Mouse (Mus musculus): ENCODE data around the gene P2ry2.

The P2ry2 gene

GRCm38 (mm10) chr7:100978171-100978570 is 34.5 kb downstream of the P2ry2 start:
- no peak for DNase-seq

GRCm38 (mm10) chr7:100974135-100974903 is 38.3 kb downstream of the P2ry2 start, which contains the start of gene P2ry6:
TSS of gene P2ry6 (minus strand) at chr7:100974649.
- peak; percentile 70 for DNase-seq

GRCm38 (mm10) chr7:100972875-100973274 is 39.8 kb downstream of the P2ry2 start:
- DNase-seq: no peak

- DNase-seq: no peak
These were observed 43.6 kb downstream of the P2ry2 start for GRCm38 (mm10) chr7:100968874-100969659.

- DNase-seq: no peak
These were observed 44.3 kb downstream of the P2ry2 start for GRCm38 (mm10) chr7:100968376-100968775.

- DNase-seq: no peak
These were observed 44.8 kb downstream of the P2ry2 start for GRCm38 (mm10) chr7:100967850-100968249.

- no peak for DNase-seq
These were observed 46.7 kb downstream of the P2ry2 start for GRCm38 (mm10) chr7:100966014-100966413.

GRCm38 (mm10) chr7:100965079-100965478 is 47.6 kb downstream of the P2ry2 start:
- DNase-seq: peak; percentile 41

GRCm38 (mm10) chr7:100964242-100964641 is 48.4 kb downstream of the P2ry2 start:
- DNase-seq: no peak

GRCm38 (mm10) chr7:100963381-100963780 is 49.3 kb downstream of the P2ry2 start:
- no peak for DNase-seq

- no peak for DNase-seq
These were observed 51.5 kb downstream of the P2ry2 start for GRCm38 (mm10) chr7:100961146-100961545.

GRCm38 (mm10) chr7:100960462-100960861 is 52.2 kb downstream of the P2ry2 start:
- DNase-seq: no peak

GRCm38 (mm10) chr7:100958426-100958825 is 54.2 kb downstream of the P2ry2 start:
- DNase-seq: no peak

GRCm38 (mm10) chr7:100952686-100953085 is 60.0 kb downstream of the P2ry2 start:
- no peak for DNase-seq

- DNase-seq: peak; percentile 62
These were observed 60.8 kb downstream of the P2ry2 start for GRCm38 (mm10) chr7:100951903-100952302.

GRCm38 (mm10) chr7:100950481-100951010 is 62.1 kb downstream of the P2ry2 start:
- peak; percentile 72 for DNase-seq

- no peak for DNase-seq
These were observed 62.6 kb downstream of the P2ry2 start for GRCm38 (mm10) chr7:100950031-100950430.

Measured in lung, postnatal 10 days (tissue).